Mouse (Mus musculus) liver, embryonic 18 days (tissue): ENCODE results near the gene Fgfr4. TPM values are rescaled to one million over a fixed set of nuclear protein-coding genes. Genes with fewer than 3 reads are reported as not detected.

Experiments used
- polyA plus RNA-seq: library from polyadenylated mRNA; depleted of rRNA; stranded (reverse); fragments of >200 nt; gene quantifications from 2 replicates; pipeline ENCODE4 v1.2.3, GENCODE M21; 2012; rRNA removed

Gene Fgfr4
- polyA plus RNA-seq: 4.9 and 5.9 TPM in 2 replicates

DNA sequence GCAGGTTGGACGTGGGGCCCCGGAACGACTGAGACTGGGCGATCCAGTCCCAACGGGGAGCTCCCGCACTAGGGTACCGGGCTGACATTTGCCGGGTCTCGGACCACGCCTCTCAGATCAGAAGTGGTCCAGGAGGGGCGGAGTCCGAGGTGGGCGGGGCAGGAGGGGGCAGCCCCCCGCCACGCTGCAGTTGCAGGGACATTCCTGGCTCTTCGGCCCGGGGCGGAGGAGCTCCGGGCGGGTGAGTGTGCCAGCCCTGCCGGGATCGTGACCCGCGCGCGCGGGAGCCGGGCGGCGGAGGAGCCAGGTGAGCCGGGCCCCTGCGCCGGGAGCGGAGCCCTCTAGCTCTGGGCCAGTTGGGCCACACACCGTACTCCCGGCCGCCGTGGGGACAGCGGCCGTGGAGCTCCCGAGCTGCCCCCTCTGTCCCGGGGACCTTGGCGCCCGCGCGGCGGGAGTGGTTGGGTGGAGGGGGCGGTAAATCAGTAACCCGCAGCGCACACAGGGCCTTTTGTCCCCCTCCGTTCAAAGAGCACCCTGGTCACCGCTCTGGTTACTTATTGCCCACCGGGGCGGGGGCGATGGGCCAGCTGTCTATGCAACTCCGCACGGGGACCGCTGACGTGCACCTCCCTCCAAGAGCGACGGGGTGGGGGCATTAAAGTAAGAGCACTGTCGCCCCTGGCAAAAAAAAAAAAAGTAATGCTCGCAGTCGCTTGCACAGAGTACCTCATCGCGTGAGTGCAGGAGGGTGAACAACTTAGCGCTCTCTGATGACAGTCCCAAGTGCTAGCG is at the start of gene Fgfr4:
TSS of gene Fgfr4 (plus strand) at position 20 of the 795 bp plus-strand sequence.

DNA sequence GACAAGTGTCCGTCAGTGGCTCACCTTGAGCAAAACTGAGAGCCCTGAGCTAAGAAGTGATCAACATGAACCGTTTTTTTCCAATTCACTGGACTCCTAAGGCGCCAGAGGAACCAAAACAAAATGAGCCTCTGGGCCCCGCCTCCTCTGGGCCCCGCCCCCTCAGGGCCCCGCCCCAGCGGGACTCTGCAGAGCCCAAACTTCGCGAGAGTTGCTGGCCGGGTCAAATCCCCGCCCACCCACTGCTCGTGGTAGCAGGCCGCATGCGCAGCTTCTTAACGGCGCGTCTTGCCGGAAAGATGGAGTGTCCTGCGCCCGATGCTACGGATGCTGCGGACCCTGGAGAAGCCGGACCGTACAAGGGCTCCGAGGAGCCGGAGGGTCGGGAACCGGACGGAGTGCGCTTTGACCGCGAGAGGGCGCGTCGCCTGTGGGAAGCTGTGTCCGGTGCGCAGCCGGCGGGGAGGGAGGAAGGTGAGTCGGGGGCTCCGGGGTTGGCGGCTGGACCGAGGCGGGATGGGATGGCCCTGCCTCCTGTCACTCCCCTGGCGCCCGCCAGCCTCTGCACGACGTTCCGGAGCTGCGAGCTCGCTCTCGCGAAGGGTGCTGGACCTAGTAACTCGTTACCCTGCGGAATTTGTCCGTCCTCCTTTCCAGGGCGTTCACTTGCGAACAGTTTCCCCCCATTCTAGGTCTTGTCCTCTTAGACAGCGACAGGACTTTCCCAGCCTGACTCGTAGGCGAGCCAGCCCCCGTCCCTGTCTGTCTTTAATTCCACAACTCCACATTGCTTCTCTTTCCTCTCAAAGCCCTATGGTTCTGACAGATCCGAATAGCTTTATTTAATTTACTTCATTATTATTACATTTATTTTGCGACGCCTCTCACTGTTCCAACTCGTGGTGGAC is 47.1 kb upstream of the Fgfr4 start, which contains the start of gene Zfp346:
TSS of gene Zfp346 (plus strand) at position 267 of the 908 bp plus-strand sequence.

DNA sequence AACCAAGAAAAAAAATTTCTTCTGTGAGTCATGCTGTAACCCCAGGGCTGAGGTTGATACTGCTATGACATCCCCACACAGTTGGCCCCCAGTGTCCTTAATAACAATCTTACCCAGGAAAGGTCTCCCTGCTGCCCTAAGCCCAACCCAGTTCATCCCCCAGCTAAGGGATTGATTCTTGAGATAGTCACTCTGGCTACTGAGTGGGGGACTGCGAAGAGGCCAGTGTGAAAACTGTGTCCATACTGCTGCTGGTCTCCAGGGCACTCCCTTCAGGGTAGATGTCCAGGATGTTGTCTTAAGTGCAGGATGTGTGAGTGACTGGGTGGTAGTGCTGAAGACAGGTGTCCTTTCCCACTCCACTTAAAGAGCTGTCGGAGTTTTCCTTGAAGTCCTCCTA is 19.0 kb upstream of the Fgfr4 start, which contains the start of gene Gm17617:
TSS of gene Gm17617 (minus strand) at position 101 of the 400 bp plus-strand sequence.

DNA sequence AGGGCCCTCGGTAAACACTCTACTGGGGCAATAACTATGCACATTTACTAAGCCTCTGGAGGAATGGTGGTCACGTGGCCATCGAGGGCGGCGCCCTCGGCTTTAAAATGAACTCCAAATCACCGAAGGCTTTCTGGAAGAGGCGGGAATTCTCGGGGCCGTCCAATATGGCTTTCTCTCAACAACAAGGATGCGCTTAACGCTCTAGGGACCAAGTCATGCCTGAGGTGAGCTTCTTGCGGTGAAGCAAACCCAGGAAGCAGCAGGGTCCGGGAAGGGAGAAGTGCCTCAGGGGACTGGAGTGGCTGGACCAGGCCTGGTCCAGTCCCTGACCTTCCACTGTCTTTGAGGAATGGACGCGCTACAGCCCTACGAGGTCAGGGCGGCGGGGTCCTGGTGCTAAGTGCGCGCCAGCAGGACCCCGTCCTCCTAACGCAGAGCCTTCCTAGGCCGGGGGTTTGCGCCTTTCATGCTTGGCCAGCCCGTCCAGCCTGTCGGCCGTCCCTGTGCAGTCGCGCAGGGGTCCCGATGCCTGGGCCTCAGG is 57.3 kb downstream of the Fgfr4 start, which contains the start of gene Nsd1:
TSS of gene Nsd1 (plus strand) at position 134 of the 544 bp plus-strand sequence.

Other genes with a start within 250 kb of the Fgfr4 start
- 0.44 and 0.52 TPM in 2 replicates for gene Unc5a, start 203.2 kb upstream of the Fgfr4 start, polyA plus RNA-seq
- 8.9 and 9.1 TPM in 2 replicates for gene Hk3, start 131.3 kb upstream of the Fgfr4 start, polyA plus RNA-seq
- gene Uimc1, start 52.3 kb upstream of the Fgfr4 start, polyA plus RNA-seq: 9.8 and 11.8 TPM in 2 replicates
- 6.8 and 6.9 TPM in 2 replicates for gene Zfp346, start 47.3 kb upstream of the Fgfr4 start, polyA plus RNA-seq
- not detected in 2 replicates for gene Gm17617, start 19.1 kb upstream of the Fgfr4 start, polyA plus RNA-seq
- 7.6 and 8.3 TPM in 2 replicates for gene Nsd1, start 57.1 kb downstream of the Fgfr4 start, polyA plus RNA-seq
- gene Prelid1, start 167.9 kb downstream of the Fgfr4 start, polyA plus RNA-seq: 147 and 149 TPM in 2 replicates
- gene Rab24, start 169.3 kb downstream of the Fgfr4 start, polyA plus RNA-seq: 53.1 and 64.8 TPM in 2 replicates
- 14.6 and 15.5 TPM in 2 replicates for gene Mxd3, start 177.2 kb downstream of the Fgfr4 start, polyA plus RNA-seq
- gene Lman2, start 210.1 kb downstream of the Fgfr4 start, polyA plus RNA-seq: 49.8 and 52.0 TPM in 2 replicates
- 4.3 and 5.2 TPM in 2 replicates for gene Rgs14, start 217.1 kb downstream of the Fgfr4 start, polyA plus RNA-seq
- not detected in 2 replicates for gene Slc34a1, start 245.5 kb downstream of the Fgfr4 start, polyA plus RNA-seq